Mouse (Mus musculus) kidney, adult 2 months (tissue): ENCODE data around the gene Gm28551.
A peak's percentile ranks its signal among the peaks of the same experiment; 100 is the strongest.

ENCODE experiments used
- CTCF ChIP-seq: fragments of 200-500 bp; conservative IDR thresholded peaks from 2 replicates; pipeline ENCODE4 v1.5.1; 2011; ENCODE audit warnings: low read depth, mild to moderate bottlenecking, control low read depth, low read length, moderate library complexity, mixed read lengths; ENCODE audit not compliant: insufficient read depth, insufficient read length
- POLR2A ChIP-seq: fragments of 200-500 bp; IDR thresholded peaks from one replicate; pipeline ENCODE4 v1.6.1; 2011; ENCODE audit warnings: low read depth, low read length, control low read depth

GRCm38 (mm10) chr1:53312989-53313967 lies 39.2 kb downstream of the Gm28551 start, which contains the start of gene Osgepl1:
- TF ChIP-seq POLR2A (peak; percentile 22), CTCF (0 out of 2 replicates have a peak, but pooled peaks have one; percentile 5)
